Mouse (Mus musculus): ENCODE measurements around the gene Vangl1.

The Vangl1 gene

DNA sequence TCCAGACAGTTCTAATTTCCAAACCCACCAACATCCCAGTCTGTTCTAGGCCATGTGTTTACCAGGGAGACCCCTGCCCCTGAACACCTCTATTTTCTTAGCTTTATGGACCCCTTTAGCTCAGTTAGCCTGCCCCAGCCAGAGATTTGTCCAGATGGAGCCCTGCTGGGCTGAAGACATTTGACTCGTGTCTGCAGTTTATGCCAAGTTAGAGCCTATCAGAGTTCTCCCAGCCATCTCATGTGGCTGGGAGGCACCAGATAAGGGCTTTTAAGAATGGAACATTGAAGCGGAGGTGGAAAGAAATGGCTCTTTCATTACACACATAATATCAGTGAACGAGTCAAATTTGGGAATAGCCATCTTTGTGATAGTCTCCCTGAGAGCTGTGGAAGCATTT, 61.0 kb downstream of the Vangl1 start:
- no peak for DNase-seq (ENCODE audit: low spot score in 2 of 2)

DNA sequence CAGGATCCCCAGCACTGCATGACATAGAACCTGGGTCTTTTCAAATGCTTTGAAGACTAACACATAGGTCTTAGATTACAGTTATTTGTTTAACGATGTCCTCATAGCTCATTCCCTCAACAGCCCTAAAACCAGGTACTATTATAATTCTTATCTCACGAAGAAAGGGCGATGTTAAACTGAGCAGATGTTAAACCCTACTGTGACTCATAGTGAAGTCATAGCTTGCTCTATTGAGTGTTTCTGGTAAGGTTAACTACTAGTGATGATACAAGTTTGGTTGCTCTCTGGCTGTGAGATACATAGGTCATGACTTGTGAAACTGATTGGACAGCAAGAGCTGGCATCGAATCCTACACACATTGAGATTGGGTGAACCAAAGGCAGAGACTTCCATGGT, 61.5 kb downstream of the Vangl1 start:
- no peak for DNase-seq (ENCODE audit: low spot score in 2 of 2)

DNA sequence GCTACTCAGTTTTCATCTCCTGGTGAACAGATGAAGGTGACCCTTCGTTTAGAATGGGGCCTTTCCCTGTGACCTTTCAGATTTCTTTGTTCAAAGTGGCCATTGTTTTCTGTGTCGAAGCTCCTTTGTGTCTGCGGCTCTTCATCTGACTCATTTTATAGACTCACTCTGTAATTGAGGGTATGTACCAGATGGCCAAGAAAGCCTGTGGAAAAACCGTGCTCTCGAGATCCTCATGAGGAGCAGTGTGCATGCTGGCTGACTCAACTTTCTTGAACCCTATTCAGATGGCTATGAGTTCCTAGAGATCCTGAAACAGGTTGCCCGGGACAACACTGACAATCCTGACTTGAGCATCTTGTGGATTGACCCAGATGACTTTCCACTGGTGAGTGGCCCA, 62.6 kb downstream of the Vangl1 start:
- DNase-seq (ENCODE audit: low spot score in 2 of 2): no peak

DNA sequence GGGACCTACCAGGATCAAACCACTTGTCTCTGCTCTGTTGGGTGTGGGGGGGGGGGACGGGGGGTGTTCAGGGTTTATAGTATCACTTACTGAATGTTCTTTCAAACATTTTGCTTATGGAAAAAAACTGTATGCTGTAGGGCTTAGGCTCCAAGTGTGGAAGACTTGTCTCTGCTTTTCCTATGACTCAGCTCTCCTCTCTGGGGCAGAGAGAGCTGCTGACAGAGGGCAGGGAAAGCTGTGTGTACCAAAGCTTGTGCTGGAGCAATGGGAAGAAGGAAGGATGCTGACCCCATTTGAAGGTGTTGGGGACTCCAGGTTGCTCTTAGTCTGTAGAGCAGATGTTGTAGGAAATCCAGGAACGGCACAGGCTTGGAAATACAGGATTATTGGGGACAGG, 63.0 kb downstream of the Vangl1 start:
- DNase-seq (ENCODE audit: low spot score in 2 of 2): no peak

DNA sequence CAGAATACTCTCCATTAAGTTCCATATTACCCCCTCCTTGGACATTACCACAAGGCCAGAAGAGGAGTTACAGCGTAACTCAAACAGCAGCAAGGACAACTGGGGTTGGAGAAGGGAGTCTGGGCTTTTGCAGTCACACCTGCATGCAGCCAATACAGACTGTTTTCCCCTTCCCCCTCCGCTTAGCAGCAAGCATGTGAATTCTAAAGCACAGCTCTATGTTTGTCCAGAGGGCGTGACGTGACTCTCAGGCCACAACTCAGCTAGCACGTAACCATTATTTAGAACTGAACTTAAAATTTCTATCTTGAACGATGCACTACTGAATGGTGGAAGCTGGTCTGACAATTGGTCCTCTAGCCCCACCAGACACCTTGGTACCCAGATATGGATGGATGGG, 63.9 kb downstream of the Vangl1 start:
- no peak for DNase-seq (ENCODE audit: low spot score in 2 of 2)

DNA sequence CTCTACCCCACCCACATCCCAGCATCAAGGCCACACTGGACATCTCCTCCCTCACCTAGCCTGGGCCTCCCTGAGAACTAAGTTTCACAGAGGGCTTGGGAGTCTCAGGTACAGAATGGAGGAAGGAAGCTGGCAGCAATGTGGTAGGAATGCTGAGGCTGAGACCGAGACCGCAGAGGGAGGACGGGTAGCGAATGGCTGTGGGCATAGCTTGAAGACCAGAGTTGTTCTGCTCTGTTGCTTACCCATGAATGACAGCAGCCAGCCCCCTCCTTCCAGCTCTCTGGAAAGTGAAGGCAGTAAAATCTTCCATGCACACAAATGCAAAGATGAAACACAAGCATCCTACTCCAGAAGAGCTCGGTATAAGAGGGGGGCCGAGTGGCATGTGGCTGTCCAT, 65.6 kb downstream of the Vangl1 start:
- DNase-seq (ENCODE audit: low spot score in 2 of 2): no peak

DNA sequence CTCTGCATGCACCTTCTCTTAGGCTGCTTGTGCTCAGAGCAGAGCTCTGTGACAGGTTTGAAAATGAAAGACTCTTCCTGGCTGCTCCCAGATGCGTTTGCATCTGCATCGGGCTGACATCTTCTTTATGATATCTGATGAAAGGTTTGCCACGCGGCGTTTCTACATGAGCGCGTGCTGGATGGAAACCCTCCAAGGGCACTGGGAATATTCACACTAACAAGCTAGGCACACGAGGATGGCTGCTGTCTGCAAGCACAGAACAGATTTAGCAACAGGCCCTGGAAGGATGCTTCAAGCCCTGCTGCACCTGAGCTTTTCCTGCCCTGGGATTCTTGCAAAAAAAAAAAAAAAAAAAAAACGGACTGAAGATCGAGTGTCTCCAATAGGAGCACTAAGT, 67.3 kb downstream of the Vangl1 start:
- no peak for DNase-seq (ENCODE audit: low spot score in 2 of 2)

DNA sequence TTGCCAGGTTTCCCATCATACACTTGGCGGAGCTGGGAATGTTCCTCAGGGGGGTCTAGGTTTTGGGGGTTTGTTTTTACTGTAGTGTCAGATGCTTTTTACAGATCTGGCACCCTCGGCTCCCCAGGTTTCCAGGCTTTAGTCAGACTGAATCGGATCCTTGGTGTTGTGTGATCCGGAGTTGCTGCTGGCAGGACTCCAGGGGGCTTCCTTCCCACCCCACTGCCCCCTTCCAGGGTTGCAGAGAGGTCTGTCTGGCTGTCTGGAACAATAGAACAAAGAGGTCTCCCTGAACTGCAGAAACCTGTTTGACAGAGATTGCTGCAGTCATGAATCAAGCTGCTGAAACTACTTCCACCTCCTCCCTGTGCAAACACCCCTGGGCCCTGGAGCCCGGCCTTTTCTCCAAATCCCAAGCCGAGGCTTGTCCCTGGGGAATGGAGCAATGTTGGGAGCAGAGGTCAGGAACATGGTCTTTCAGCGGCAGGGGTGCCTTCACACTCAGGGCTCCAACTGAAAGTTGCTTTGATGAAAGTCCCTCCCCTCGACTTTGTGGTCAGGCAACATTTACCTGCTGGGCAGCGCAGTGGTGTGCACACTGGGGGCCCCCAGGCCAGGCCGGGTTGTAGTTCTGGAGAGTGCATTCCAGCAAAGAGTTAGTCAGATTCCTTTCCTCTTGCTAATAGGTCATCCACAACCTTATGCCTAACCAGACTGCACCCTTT, 68.9 kb downstream of the Vangl1 start:
- no peak for DNase-seq (ENCODE audit: low spot score in 2 of 2)

DNA sequence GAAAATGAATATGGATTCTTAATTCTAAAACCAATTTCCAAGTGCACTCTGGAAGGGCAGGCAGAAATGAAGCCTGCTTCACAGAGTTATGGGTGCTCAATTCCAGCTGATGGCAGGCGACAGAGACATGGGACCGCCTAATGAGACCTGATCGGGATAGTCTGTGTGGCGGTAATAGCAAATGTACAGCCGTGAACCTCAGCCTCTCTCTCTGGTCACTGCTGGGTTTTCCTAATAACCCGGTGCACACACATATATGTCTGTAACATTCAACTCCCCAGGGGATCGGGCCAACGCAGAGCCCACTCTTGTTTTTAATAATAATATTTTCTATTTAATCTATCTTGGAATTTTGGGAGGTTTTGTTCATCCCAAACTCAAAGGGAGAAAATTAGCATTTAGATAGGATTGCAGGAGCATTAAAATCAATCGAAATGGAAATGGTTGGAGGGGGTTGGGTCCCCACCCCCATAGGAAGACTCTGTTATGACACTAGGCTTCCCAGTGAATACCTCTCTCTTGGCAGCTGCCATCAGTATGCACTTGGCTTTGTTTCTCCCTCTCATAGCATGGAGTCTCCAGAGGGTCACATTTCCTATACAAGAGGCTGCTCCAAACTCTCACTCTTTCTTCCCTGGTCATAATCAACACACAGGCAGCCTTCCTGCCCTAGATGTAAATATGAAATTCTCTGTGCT, 72.7 kb downstream of the Vangl1 start:
- no peak for DNase-seq (ENCODE audit: low spot score in 2 of 2)

DNA sequence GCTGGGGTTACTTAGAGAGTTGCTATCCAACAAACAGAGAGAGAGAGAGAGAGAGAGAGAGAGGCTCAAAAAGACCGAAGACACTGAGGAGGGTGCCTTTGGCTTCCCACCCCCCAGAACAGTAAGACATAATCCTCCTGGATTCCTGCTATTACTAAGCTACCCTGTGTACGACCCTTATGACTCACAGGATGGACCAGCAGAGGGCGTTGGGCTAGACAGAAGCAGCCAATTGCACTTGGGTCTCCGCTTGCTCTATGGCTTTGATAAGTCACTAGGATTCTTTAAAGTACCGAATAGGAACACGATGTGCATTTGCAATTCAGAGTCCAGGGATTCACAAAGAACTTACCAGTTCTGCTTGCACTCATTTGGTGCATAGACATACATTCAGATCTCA, 74.0 kb downstream of the Vangl1 start:
- no peak for DNase-seq (ENCODE audit: low spot score in 2 of 2)

DNA sequence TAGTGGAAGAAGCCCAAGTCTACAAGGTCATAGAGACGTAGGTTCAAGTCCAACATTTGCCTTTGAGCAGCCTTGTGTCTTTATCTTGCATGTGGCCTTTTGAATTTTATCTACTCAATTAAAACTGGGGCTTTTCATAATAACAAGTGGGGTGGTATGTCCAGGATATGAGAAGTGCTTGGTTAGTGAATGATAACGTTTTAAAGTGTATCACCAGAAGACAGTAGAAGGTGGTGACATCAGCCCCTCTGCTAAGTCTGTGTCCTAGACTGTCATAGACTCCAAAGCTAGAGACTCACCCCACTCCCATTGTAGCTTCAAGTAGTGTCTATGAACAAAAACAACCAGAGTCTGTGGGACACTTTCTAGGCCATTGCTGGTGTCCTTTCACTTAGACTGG, 76.3 kb downstream of the Vangl1 start:
- no peak for DNase-seq (ENCODE audit: low spot score in 2 of 2)

DNA sequence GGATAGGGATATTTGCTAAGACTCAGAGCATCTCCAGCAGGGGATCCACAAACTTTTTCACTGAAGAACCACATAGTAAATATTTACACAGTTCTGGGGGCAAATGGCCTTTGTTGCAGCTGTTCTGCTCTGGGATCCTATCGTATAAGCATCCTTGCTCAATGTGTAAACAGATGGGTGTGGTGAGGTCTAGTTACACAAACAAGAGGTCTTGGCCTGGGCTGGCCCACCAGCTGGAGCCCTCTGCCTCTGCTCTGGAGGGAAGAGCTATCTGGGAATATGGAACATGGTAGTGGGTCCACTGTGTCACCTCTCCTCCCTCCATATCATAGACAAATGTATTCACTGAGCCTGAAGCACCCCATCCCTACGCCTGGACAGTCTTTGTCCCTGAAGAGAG, 77.4 kb downstream of the Vangl1 start:
- DNase-seq (ENCODE audit: low spot score in 2 of 2): no peak

DNA sequence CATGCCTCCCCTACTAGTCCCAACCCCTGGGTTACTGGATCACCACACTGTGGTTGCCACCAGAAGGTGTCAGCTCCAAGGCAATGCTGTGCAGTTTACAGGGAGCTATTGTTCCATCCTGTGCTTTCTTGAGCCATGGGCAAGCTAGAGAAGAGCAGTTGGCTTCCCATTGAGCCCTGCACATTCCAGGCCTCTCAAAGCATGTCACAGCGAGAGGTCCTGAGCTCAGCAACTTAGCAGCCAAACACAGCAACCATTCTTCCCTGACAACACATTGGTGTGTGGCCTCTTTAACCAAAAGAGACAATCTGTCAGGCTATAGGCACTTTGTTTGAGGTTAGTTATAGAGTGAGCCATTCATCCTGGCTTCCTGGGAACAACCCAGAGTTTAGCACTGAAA, 78.9 kb downstream of the Vangl1 start:
- no peak for DNase-seq (ENCODE audit: low spot score in 2 of 2)

DNA sequence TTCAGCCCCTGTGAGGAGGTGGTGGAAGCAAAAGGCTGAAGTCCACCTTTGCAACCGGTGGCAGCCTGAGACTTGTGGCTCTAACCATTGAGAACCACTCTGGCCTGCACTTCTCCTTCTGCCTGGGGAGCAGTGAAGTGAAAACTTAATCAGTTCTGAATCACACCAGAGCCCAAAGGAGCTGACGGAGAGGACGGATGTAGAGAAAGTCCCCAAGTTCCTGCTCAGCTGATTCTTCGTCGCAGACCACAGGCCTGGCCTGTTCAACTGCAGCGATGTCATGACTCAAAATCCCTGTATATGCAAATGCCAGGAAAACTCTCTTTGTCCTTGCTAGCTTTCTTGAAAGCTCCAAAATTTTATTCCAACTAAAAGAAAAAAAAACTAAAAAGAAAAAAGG, 80.8 kb downstream of the Vangl1 start:
- DNase-seq (ENCODE audit: low spot score in 2 of 2): no peak

DNA sequence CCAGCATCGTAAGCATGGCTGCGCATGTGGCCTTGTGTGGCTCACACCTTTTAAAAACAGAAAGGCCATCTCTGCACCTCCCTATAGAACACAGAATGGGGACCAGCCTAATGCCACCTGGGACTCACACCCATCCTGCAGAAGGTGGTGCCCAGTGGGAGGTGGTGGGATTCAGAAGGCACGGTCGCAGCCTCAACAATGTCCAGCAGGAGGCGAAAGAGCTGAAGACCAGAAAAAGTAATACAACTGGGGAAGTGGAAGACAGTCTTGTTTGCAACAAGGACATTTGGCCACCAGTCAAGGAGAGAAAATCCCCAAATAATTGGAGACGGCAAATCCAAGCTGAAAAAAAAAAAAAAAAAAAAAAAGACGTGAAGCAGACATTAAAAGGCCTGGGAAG, 82.4 kb downstream of the Vangl1 start:
- DNase-seq (ENCODE audit: low spot score in 2 of 2): no peak

DNA sequence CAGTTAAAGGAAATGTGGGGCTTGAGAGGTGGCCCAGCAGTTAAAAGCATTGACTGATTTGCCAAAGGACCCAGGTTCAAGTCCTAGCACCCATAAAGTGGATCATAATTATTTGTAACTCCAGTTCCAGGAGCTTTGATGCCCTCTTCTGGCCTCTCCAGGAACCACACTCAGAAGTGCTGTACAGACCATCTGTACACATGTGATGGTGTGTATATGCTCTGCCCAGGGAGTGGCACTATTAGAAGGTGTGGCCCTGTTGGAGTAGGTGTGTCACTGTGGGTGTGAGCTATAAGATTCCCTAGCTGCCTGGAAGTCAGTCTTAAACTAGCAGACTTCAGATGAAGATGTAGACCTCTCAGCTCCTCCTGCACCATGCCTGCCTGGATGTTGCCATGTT, 83.5 kb downstream of the Vangl1 start:
- DNase-seq (ENCODE audit: low spot score in 2 of 2): no peak

DNA sequence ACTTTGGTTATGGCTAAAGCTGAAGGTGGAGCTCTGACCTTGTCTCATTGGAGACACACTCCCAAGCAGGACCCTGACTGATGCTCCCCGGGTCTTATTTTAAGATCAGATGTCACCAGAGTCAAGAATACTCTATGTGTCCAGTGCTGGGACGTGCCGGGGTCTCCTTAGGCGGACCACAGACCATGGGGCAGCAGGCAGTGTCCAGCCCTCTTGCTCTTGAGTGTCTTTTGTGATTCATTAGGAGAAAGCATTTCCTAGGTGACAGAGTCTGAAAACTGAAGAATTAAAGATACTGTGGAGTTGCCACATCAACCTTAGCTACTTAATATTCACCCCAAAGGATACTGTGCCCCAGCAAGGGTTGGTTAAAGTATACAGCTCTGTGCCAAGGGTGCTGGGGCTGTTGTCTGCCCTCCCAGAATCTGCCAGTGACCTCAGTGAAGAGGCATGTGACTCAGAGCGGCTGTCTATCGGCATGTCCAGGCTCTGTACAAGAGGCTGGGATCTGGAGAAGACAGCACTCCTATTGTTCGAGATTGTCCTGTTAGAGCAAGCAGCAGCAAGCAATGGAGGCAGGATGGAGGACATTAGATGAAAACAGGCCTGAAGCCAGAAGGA, 92.4 kb downstream of the Vangl1 start:
- DNase-seq (ENCODE audit: low spot score in 2 of 2): no peak

DNA sequence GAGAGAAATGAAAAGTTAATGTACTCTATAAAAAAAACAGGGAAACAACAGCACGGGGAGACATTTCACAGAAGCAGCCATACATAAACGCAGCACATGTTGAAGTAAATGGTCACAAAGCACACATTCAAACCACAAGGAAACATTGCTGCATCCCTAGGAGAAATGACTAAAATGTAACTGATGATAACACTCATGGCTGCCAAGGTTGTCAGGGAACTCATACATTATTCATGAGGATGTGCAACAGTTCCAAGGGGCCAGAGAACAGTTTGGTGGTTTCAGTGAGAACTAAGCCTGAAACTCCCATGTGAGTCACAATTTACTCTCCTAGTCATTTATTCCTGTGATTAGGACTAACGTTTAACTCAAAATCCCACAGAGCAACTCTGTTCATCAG, 96.3 kb downstream of the Vangl1 start:
- DNase-seq (ENCODE audit: low spot score in 2 of 2): no peak

DNA sequence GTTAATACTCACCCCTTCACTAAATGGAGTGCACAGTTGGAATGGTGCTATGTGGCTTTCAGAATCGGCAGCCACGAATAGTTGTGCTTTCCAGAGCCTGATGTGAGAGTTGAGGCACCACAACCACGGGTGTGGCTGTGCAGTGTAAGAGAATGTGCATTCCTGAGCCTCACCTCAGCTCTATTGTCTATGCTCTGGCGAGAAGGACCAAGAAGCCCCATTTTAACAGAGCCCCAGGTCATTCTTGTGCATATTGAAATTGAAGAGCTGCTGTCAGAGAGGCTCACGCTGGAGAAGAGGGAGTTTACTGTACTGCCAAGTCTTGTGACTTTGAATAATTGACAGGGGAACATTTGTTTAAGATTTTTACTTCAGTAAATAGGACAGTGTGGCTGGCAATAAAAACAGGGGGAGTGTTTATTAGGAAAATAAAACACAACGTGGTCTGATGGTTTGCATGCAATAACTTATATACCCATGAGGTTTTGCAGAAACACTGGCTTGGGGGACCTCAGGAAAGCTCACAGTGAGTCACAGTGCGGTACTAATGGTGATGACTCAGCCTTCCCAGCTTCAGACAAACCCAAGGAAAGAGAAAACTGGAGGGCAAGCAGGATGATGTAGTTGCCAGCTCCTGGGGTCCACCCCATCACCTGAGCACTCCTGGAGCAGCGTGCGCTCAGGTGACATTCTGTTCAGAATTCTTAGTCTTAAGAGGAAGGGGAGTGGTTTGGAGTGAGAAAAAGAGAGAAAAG, 100.5 kb downstream of the Vangl1 start:
- no peak for DNase-seq (ENCODE audit: low spot score in 2 of 2)

All from natural killer cell, adult 2 months (primary cell).